Mouse (Mus musculus) R1 (cell line): ENCODE data around the gene Micall1.

Experiments used
- DNase-seq: peaks from one replicate; pipeline ENCODE4 v3.0.0-alpha.2; 2018; ENCODE audit warnings: low read depth, low spot score

Gene Micall1

DNA sequence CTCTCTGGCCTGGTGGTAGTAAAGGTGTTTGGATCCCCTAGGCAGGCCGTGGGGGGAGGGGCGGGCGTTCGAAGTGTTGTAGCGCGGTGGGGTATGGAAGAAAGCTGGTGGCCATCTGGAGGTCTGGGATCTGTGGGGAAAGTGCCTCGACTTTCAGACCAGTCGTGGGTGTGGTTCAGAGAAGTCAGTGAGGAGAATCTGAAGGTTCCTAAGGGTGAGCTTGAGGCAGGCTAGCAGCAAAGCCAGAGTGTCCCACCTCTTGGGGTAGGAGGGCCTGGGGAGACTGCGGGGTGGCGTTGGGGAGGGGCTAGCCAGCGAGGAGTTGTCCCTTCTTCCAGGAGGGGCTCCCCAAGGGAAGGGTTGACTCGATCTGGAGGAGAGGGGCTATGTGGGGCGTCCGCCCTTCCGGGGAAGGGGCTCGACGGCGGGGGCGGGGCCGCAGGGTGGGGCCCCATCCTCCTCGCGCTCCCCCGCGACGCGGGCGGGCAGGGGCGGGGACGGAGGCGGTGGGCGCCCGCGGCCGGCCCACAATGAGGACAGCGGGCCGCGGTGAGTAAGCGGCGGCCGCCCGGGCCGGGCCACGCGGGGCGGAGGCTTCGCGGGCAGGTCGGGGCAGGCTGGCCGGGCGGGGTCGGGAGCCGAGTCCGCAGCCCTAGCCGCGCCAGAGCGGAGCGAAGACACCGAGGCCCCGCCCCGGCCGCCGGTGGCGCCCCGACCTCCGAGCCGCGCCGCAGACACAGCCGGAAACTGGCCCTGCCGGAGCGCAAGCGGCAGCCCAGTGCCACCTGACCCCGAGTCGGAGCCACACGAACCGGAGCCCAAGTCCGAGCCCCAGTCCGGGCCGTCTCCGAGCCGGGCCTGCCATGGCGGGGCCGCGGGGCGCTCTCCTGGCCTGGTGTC is at the start of gene Micall1:
Gene Micall1 (plus strand): TSS at position 478 of the 900 bp plus-strand sequence.
- DNase-seq: peak; percentile 60

DNA sequence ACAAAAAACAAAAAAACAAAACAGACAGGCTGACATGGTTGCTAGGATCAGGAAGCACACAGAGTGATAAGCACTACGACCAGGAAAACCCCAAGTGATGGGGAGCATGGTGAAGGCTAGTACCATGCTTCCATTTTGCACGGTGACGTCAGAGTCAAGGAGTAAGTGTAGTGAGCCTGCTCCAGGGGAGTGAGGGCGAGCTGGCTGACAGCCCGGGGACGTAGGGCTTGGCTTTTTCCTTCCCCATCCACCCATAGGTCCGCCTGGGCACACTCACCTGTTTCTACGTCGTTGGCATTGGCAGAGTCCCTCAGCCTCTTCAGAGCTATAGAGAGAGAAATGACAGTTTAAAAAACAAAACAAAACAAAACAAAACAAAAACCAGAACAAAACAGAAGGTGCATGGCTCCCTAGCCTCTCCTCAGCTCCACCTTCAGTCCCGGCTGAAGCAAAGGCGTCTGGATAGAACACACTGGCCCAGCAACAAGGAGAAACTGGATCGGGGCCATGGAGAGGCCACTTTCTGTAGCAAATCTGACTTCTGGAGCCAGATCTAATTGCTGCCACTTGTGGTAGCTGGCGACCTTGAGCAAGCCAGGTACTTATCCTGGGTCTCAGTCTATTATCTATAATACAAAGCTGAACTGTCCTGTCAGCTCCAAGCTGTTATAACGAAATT is 47.7 kb upstream of the Micall1 start:
- no peak for DNase-seq

DNA sequence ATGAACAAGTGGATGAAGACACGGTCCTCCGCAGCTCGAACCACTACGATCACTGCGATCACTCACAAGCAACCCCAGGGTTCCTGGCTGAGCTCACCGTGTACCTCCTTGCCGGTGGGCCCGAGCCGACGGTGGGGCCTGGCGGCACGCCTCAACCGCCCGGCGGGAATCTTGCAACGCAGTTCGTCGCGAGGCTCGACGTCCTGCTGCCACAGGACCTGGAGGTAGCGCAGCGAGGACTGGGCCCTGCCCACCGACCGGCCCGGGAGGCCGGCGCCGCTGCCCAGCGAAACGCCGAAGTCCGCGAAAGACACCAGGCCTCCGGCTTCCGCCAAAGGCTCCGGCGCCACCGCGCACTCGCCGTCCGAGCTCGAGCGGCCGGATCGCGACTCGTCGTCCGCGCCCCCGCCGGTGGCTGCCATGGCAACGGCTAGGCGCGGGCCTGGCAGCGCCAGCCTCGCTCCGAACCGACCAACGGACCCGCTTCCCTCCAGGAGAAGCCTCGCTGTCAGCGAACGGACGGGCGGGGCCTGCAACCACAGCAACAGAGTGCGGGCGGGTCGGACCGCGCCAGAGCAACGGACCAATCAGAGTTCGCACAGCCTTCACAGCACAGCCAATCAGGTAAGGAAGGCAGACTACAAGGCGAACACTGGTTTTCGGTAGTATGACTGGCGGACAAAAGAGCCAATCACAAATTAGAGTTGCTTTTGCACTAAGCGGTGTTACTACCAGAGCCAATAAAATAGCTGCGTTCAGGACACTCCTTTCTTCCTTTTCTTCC is 46.1 kb upstream of the Micall1 start, which contains the start of gene Ankrd54:
Gene Ankrd54 (minus strand): TSS at position 518 of the 784 bp plus-strand sequence.
- peak; percentile 100 for DNase-seq

DNA sequence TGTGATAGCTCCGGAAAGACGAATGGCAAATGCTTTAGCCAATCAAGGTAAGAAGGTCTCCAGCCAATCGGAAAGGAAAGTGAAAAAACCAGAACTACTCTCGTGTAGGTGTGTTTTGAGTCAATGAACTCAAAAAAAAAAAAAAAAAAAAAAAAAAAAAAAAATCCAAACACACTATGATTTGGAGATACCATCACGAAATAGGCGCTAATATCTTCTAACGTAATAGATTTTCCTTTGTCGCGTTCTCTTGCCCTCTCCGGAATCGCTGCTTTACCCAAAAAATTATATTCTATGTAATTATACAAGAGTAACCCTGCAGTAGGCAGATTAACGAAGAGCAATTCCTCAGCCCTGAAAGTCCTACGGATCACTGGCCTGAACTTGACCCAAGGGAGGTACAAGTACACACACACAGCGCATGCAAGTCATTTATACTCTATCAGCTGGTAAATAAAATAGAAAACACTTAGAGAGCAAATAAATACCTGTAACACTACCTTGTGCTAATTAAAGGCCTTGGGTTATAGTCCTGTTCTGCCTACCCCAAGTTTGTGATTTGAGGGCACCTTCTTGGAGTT is 45.4 kb upstream of the Micall1 start:
- DNase-seq: no peak

DNA sequence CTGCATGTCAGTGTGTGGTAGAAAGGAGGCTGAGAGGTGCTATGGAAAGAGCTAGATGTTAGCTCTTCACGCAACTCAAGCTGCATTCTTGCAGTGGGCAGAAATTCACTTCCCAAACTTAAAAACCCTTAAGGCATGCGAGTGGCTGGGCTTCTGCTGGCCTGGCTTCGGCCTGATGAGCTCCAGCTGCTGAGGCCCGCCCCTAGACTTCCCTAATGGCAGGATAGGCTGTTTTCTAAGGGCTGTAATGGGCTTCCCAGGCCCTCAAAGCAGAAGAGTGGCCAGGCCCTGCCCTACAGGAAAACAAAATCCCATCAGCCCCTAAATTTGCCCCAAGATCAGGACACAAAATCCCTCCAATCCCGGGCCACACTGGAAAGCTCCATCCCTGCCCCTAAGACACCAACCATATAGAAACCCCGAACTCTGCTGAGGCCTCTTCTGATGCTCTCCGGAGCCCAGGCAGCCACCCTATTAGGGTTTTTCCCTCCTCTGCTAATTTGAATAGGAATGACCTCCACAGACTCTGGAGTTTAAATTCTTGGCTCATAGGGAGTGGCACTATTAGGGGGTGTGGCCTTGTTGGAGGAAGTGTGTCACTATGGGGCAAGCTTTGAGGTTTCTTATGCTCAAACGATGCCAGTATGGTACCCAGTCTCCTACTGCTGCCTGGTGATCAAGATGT is 43.5 kb upstream of the Micall1 start:
- DNase-seq: peak; percentile 73

DNA sequence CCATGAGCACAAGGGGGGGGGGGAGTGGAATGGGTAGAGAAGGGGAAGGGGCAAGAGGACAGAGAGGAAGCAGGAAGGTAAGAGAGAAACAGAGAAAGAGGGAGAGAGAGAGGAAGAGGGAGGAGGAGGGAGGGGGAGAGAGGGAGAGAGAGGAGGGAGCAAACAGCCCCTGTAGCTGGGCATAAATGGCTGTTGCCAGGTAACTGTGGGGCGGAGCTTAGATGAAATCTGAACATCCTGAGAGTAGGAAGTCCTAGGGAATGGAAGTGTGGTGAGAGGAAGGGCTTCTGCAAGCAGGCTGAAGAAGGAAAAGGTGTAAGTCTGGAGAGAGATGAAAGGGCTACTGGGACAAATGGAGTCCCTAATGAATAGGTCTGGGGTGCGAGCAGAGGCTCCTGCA is 42.4 kb upstream of the Micall1 start:
- peak; percentile 79 for DNase-seq

DNA sequence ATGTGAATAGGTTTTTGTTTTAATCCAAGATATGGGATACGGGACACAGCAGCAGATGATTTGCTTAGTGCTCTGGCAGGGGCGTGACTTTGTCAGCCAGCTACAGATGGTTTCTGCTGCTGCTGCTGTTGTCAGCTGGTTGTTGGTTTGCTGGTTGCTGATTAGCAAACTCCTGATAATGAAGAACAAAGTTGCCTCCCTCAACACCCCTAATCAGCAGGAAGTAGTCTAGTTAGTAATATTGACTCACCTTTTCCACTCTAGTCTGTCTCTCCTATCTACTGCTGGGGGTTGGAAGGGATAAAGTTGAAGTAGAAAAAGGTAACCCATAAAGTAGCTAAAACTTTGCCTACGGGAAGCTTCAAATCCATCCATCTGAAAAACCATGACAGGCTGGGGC is 41.1 kb upstream of the Micall1 start:
- no peak for DNase-seq

DNA sequence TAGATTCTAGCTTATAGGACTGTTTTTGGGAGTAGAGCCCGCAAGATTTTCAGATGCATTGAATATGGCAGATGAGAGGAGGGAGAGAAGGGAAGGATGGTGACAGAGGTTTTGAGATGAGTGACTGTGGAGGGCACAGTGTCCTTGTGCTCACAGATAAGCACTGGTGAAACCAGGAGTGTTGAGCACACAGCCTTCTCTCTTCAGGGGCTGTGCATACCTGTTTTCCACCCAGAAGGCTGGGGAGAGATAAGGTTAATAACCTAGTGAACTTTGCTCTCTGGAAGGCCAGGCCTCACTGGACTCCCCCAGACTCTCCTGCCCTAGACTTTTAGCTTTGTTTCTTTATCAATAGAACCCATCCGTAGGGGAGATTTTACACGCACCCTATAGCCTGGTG is 40.3 kb upstream of the Micall1 start:
- no peak for DNase-seq

DNA sequence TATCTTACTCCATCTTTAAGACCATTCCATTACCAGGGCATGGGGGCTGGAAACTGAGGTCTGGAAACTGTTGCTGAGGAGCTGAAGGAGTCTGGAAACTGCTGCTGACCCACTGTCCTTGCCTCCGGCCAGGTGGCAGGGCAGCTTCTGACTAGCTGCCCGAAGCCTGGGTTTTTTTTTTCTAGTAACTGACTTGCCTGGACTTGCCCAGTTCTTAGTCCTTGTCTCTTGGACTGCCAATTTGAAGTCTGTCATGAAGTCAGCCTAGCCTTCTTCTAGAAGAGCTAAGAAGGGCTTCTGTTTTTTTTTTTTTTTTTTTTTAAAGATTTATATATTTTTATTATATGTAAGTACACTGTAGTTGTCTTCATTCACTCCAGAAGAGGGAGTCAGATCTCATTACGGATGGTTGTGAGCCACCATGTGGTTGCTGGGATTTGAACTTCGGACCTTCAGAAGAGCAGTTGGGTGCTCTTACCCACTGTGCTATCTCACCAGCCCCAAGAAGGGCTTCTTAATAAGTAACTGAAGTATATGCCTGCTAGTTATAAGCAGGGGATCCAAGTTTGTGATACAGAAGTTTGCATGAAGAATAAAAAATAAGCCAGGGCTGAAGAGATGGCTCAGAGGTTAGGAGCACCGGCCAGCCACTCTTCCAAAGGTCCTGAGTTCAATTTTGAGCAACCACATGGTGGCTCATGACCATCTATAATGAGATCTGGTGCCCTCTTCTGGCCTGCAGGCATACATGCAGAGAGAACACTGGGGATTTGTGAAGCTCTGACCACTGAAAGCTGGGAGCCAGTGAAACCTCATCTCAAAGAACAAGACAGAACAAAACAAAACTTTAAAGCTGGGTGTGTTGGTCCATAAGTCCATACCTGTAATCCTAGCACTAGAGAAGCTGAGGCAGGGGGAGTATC is 37.3 kb upstream of the Micall1 start:
- DNase-seq: peak; percentile 78

DNA sequence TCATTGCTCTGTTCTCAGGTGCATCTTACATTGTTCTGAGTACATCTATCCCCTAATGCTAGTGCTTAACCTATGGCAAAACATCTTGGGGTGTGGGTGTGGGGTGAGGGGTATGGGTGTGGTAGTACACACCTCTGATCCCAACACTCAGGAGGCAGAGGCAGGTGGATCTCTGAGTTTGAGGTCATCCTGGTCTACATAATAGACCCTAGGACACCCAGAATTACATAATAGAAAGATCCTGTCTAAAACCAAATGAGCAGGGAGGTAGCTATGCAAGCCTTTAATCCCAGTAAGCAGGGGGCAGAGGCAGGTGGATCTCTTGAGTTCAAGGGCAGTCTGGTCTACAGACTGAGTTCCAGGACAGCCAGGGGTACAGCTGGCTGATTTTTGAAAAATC is 34.9 kb upstream of the Micall1 start:
- peak; percentile 62 for DNase-seq

DNA sequence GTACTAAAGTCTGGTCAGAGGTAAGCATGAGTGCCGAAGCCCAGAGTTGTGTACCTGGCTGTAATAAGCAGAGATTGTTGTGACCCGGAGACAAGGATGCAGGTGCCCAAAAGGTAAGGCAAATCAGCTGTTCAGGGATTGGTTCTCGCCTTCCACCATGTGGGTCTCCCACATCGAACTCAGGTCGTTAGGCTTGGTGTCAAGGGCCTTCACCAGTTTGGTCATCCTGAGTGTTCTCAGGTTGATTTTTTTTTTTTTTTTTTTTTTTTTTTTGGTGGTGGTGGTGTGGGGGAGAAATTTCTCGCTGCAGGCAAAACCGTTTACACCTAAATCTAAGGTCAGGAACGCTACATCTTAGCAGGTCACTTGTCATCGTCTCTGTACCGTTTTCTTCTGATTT is 34.3 kb upstream of the Micall1 start:
- no peak for DNase-seq

DNA sequence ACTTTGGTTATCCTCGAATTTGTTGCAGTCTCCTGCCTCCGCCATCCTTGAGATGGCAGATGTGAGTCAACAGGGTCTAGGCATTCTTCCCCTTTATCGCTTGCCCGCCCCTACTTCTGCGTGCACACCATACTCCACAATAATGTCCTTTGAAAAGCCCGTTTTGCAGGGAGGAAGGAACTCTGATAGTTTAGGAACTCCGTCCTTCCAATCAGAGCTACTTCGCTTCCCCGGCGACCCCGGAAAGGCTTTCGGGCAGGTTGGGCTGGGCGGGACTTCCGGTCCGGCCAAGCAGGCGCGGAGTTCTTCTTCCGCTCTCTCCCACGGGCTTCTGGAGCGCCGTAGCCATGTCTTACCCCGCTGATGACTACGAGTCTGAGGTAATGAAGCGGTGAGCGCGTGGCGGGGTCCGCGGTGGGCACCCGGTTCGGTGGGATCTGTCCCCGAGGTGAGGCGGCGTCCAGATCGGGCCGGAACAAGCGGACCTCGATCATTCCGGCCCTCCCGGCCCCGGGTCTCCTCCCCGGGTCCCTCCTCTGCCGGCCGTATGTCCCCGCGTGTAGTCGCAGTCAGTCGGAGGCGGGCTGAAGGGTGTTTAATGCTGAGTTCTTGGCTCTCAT is 33.7 kb upstream of the Micall1 start, which contains the start of gene Eif3l:
Gene Eif3l (plus strand): TSS at position 267 of the 620 bp plus-strand sequence.
- peak; percentile 93 for DNase-seq

DNA sequence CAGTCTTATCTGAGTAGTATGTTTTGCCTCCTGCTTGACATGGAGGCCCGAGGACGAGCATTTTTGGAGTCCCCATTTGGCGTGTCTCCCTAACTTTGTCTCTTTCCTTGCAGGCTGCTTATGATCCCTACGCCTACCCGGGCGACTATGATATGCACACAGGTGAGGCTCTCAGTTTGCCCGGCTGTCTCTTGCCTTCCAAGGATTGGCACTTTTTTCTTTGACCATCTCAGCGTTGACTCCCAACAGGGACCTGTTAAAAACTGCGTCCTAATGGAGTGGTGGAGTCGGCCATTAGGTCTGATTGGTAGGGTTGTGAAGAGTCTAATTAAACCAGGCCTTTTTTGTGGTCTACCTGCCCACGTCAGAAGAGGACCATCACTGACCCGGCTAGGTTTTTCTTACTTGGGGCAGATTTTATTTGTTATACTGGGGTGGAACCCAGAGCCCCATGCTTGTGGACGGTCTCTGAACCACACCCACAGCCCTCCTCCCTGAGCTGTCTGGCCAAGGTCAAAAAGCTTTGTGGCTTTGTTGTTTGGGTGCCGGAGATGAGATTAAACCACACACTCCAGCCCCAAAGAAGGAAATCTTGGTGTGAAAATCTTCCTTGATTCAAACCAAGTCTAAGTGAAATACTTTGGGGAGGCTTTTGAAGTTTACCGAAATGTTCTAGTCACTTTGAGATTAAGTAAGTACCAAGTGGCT is 32.9 kb upstream of the Micall1 start:
- peak; percentile 63 for DNase-seq

DNA sequence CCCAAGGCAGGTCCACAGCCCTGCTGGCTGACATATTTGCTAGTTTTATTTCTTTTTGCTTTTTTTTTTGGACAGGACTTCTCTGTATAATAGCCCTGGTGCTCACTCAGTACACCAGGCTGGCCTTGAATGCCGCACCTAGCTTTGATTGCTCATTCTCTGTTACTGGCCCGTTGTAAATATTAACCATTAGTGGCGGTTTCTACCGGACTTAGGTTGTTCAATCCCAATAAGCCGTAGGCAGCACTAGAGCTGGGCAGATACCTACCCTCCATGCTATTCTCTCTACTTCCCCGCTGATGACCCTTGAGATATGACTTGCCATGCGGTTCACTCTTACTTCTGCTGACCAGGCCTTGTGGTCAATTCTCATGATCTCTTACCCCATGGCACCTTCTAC is 29.1 kb upstream of the Micall1 start:
- no peak for DNase-seq

DNA sequence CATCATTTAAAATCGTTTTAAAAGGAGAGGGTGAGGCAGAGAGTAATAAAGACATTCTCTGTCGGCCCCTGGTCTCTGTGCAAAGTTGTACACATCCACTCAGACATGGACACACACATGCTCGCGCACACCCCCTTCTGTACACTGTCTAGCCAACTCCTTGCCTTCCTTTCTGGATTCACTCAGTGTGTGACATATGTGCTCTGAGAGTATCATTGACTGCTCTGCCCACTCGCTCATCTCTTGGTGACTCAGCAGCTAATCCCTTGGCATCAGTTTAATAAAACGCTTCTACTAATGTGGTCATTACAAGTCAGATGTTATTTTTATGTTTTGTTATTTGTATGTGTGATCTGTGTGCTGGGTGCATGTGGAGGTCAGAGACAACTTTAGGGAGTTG is 16.4 kb upstream of the Micall1 start:
- no peak for DNase-seq

DNA sequence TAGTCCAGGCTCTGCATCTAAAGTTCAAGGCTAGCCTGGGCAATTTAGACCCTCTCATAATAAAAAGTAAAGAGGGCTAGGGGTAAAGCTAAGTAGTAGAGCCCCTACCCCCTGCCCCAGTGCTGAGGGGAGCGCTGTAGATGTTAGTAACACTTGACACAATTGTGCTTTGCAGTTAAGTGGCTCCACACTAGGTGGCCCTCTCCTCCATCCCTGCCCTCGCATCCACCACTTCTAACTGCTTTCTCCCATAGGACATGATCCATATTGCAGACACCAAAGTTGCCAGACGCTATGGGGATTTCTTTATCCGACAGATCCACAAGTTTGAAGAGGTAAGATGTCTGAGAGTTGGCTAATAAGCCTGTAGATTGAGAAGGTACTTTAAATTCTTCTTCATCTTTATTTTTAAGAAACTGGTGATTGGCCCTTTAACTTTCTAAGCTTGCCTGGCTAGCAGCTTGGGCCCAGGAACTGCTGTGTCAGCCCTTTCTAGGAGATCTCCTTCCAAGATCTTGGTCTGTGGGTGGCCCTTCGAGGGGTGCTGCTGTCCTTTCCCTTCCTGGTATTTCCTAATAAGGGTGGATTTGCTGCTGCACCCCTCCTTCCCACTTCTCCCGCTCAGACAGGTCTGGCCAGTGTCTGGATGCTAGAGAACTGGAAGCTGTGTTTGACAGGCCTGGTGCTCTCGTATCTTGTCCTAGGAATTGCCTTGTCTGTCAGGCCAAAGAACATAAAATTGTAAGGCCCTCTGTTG is 15.4 kb upstream of the Micall1 start:
- DNase-seq: peak; percentile 36

DNA sequence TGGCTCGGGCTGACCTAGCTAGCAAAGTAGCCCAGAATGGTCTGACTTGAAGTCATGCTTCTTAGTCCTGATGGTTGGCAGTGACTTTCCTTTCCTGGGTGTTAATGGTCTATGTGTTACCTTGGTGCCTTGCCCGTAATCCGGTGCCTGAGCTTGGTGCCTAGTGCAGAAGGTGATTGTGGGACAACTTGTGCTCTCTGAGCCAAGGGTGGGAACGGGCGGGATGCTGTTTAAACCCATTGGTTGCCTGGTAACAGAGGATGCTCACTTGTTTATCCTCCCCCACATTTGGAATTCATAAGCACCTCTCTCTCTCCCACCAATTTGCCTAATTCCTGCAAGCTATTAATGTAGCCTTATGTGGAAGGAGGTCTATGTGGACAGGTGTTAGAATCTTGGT is 13.2 kb upstream of the Micall1 start:
- no peak for DNase-seq

DNA sequence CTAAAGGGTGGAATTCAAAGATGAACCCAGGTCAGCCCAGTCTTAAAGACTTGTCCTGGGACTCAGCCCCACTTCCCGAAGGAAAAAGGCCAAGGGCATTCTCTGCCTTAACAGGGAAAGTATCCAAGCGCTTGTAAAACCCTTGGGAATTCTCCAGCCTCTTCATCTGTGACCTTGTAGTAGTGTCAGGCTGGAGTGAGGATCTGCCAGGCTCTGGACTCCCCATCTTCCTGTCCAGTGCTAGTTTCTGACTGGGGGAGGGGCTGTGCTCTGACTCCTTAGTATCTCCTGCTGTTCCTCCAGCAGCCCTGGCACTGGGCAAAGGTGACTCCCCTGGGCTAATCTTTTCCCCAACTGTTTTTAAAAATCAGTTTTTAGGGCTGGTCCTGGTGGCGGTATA is 12.1 kb upstream of the Micall1 start:
- DNase-seq: no peak
